8 mouse cellular contexts compared by ENCODE assay signal in the genomic region with DNA sequence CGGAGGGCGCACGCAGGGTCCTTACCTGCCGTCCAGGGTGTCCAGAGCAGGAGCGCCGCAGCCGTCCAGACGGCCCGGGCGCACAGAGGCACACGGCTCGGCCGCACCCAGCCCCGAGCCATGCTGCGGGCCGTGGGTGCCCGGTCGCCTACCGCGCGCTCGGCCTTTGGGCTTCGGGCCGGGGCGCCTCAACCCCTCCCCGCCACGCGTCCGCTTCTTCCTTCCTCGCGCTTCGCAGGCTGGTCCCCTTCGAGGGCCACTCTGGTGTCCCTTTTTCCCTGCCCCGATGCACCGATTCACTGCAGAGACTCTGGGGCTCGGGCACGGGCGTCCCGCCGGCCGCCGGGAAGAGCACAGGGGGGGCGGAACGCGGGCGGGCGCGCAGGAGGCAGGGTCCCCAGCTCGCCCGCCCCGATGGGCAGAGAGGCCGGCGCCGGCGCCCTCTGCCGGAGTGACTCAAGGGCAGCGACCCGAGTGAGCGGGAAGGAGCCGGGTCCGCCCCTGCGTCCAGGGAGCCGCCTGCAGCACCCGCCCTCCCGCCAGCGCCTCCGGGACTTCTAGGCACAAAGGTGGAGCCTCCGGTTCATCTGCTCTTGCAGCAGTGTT. TPM values are rescaled to one million over a fixed set of nuclear protein-coding genes. Genes with fewer than 3 reads are reported as not detected.
A peak's percentile ranks its signal among the peaks of the same experiment; 100 is the strongest.
DNase-seq lines count a peak whose midpoint lies in the region; ATAC-seq and TF ChIP-seq lines count a peak whose summit lies in the region.

Gene Ror2, minus strand, starts transcription at position 369 of the 606 bp plus-strand sequence.

- peak within 1 kb of the TSS; percentile 84 for H3K4me3 ChIP-seq in ES-Bruce4 (ENCODE audit: low read depth, low read length)
- peak within 1 kb of the TSS; percentile 44 for H3K4me3 ChIP-seq in hindbrain, embryonic 15.5 days
- H3K4me3 ChIP-seq in liver, embryonic 16.5 days (ENCODE audit: low read depth, low read length) = peak within 1 kb of the TSS; percentile 40

- TF ChIP-seq POLR2A in ES-Bruce4 (IDR thresholded peaks at IDR 0.05; ENCODE audit: insufficient read depth, low read length) = no peak

- peak within 1 kb of the TSS; percentile 66 for H3K4me2 ChIP-seq in hindbrain, embryonic 15.5 days
- H3K4me2 ChIP-seq in liver, embryonic 16.5 days (ENCODE audit: low read depth, low read length) = peak within 1 kb of the TSS; percentile 41

- WGBS in hindbrain, embryonic 15.5 days = under 1% methylated on average over 66 of the region's 68 CpGs
- WGBS in liver, embryonic 16.5 days (ENCODE audit: insufficient replicate concordance) = under 1% methylated on average over 68 of the region's 68 CpGs

- TF ChIP-seq CTCF in ES-Bruce4 (IDR thresholded peaks at IDR 0.05; ENCODE audit: low read depth, low read length) = peak; percentile 43

- H3K9me3 ChIP-seq in ES-Bruce4 (replicated peaks; ENCODE audit: control insufficient read depth, insufficient read depth, low read length, poor library complexity, severe bottlenecking) = no peaks in the 10 kb centered on the region
- no peaks in the 10 kb centered on the region for H3K9me3 ChIP-seq in hindbrain, embryonic 15.5 days
- H3K9me3 ChIP-seq in liver, embryonic 16.5 days (replicated peaks; ENCODE audit: control insufficient read depth, low read length) = no peaks in the 10 kb centered on the region

- H3K27ac ChIP-seq in ES-Bruce4 (ENCODE audit: insufficient read depth, low read length) = no peak within 1 kb of the TSS
- no peak within 1 kb of the TSS for H3K27ac ChIP-seq in hindbrain, embryonic 15.5 days (replicated peaks)
- no peak within 1 kb of the TSS for H3K27ac ChIP-seq in liver, embryonic 16.5 days (ENCODE audit: low read length)

- H3K9ac ChIP-seq in ES-Bruce4 (ENCODE audit: low read depth, poor library complexity, severe bottlenecking) = peak within 1 kb of the TSS; percentile 78
- H3K9ac ChIP-seq in hindbrain, embryonic 15.5 days = peak within 1 kb of the TSS; percentile 17
- H3K9ac ChIP-seq in liver, embryonic 16.5 days (ENCODE audit: low read depth, low read length) = no peak within 1 kb of the TSS

- TF ChIP-seq EP300 in ES-Bruce4 (IDR thresholded peaks at IDR 0.05; ENCODE audit: insufficient read depth, low read depth, low read length) = no peak

- no peaks in the 10 kb centered on the region for H3K4me1 ChIP-seq in ES-Bruce4 (ENCODE audit: control insufficient read depth, insufficient read depth, low read length)
- peaks cover 16% of the 10 kb centered on the region for H3K4me1 ChIP-seq in hindbrain, embryonic 15.5 days (replicated peaks)
- H3K4me1 ChIP-seq in liver, embryonic 16.5 days (ENCODE audit: control insufficient read depth, low read depth, low read length) = no peaks in the 10 kb centered on the region

- peak; percentile 66 for ATAC-seq in hindbrain, embryonic 15.5 days (ENCODE audit: low FRiP score, low read depth)
- ATAC-seq in liver, embryonic 16.5 days (ENCODE audit: low read depth) = no peak

- no peaks in the 10 kb centered on the region for H3K36me3 ChIP-seq in ES-Bruce4 (ENCODE audit: control insufficient read depth, insufficient read depth, low read length, poor library complexity, severe bottlenecking)
- no peaks in the 10 kb centered on the region for H3K36me3 ChIP-seq in hindbrain, embryonic 15.5 days
- no peaks in the 10 kb centered on the region for H3K36me3 ChIP-seq in liver, embryonic 16.5 days (ENCODE audit: control insufficient read depth, insufficient read depth)

- H3K27me3 ChIP-seq in ES-Bruce4 (ENCODE audit: control insufficient read depth, insufficient read depth, low read length, poor library complexity, severe bottlenecking) = no peaks in the 10 kb centered on the region
- peaks cover 16% of the 10 kb centered on the region for H3K27me3 ChIP-seq in hindbrain, embryonic 15.5 days
- H3K27me3 ChIP-seq in liver, embryonic 16.5 days (ENCODE audit: control insufficient read depth, insufficient read depth, low read depth, low read length) = peaks cover 33% of the 10 kb centered on the region

- peak; percentile 80 for DNase-seq in adrenal gland, postnatal 25 days
- DNase-seq in gastrocnemius, adult 8-10 months (ENCODE audit: low spot score in 2 of 2) = peak; percentile 15 to 38
- DNase-seq in retina, embryonic 14.5 days (ENCODE audit: low spot score) = peak; percentile 77
- DNase-seq in cerebellum, adult 11 months = no peak
- DNase-seq in cerebellum, adult 9-10 months = no peak

RNA-seq across cellular contexts. Expression of gene Ror2, which starts in this region (rescaled TPM):
- polyA plus RNA-seq in ES-Bruce4 (2011; ENCODE audit: insufficient read depth, insufficient read length, low read depth, missing spikeins) = 23.6 and 25.0 TPM in 2 replicates
- 6.7 and 7.8 TPM in 2 replicates for total RNA-seq in adrenal gland, postnatal 25 days (2021)
- total RNA-seq in gastrocnemius, adult 8-10 months (2022) = under 1 TPM; 0.22 to 0.48 (median 0.45) TPM
- 3.3 and 3.8 TPM in 2 replicates for polyA plus RNA-seq in hindbrain, embryonic 15.5 days (2015; fragmentation: Nextera tagmentation; extraction: Ambion mirVana)
- polyA plus RNA-seq in liver, embryonic 16.5 days (2015; fragmentation: Nextera tagmentation; extraction: Ambion mirVana) = 0.13 and 0.24 TPM in 2 replicates

Comparison
In these comparisons a context has a peak if more than half of its experiments do, and no peak if none do; other contexts are left out.
1. Peak in DNase-seq in gastrocnemius, adult 8-10 months; RNA of the gene not detected or under 1 TPM.
2. DNase-seq: peak in adrenal gland, postnatal 25 days (single experiment) and retina, embryonic 14.5 days (single experiment); none in cerebellum, adult 11 months (single experiment) and cerebellum, adult 9-10 months (single experiment).
3. Peak in every context shown above with its lines, with median percentiles within 50 percentile points of each other: H3K4me3 ChIP-seq.